Mouse (Mus musculus): Measurements from ENCODE around the gene Stx1a. TPM values are rescaled to one million over a fixed set of nuclear protein-coding genes. Genes with fewer than 3 reads are reported as not detected.
"Not testable (repeated sequence)": the region's sequence is repeated elsewhere in the genome, so short reads cannot be mapped to it uniquely, and the experiment has no call there.

Stx1a gene
- total and polyA plus RNA-seq, 3 experiments: 1.4 to 4.7 (median 1.5) TPM

GRCm38 (mm10) chr5:135053356-135053755, 30.1 kb downstream of the Stx1a start:
- Histone ChIP-seq H3K4me3 (no peak overlapping the region), H3K9ac (ENCODE audit: low read depth, low read length) (no peak overlapping the region), H3K36me3 (ENCODE audit: control insufficient read depth, insufficient read depth, low read length) (no peaks in the 10 kb centered on the region), H3K27me3 (ENCODE audit: control insufficient read depth, insufficient read depth, low read length) (no peaks in the 10 kb centered on the region), H3K4me1 (ENCODE audit: control insufficient read depth, insufficient read depth, low read length) (no peaks in the 10 kb centered on the region), H3K79me2 (replicated peaks; ENCODE audit: control insufficient read depth, insufficient read depth, low read length) (no peaks in the 10 kb centered on the region), H3K27ac (no peak overlapping the region)
- DNase-seq: no peak
- 74% methylated on average over 12 of the region's 12 CpGs for WGBS
- TF ChIP-seq EP300 (IDR thresholded peaks at IDR 0.05; ENCODE audit: insufficient read depth, low read depth, low read length) (no peak), POLR2A (IDR thresholded peaks at IDR 0.05; ENCODE audit: insufficient read depth, low read depth, low read length) (no peak), CTCF (IDR thresholded peaks at IDR 0.05) (no peak)
- intact Hi-C loops (cut with DNase I): no loop called here

GRCm38 (mm10) chr5:135063629-135064381, 40.5 kb downstream of the Stx1a start, which contains the start of gene Dnajc30:
Gene Dnajc30, plus strand, starts transcription at chr5:135064202.
- intact Hi-C loops (cut with DNase I): loop anchor here (5.0 kb wide), 1 partner anchor 42 kb away; the partner anchor contains the start of gene Stx1a

GRCm38 (mm10) chr5:135064382-135064766, 41.1 kb downstream of the Stx1a start:
- Histone ChIP-seq H3K27me3 (ENCODE audit: control insufficient read depth, insufficient read depth, low read length) (no peaks in the 10 kb centered on the region), H3K79me2 (replicated peaks; ENCODE audit: control insufficient read depth, insufficient read depth, low read length) (no peaks in the 10 kb centered on the region), H3K4me3 (peak overlapping the region; percentile 85), H3K9ac (ENCODE audit: low read depth, low read length) (peak overlapping the region; percentile 93), H3K27ac (peak overlapping the region; percentile 83), H3K36me3 (ENCODE audit: control insufficient read depth, insufficient read depth, low read length) (no peaks in the 10 kb centered on the region), H3K4me1 (ENCODE audit: control insufficient read depth, insufficient read depth, low read length) (peaks cover 2% of the 10 kb centered on the region)
- TF ChIP-seq CTCF (IDR thresholded peaks at IDR 0.05) (no peak), POLR2A (IDR thresholded peaks at IDR 0.05; ENCODE audit: insufficient read depth, low read depth, low read length) (no peak), EP300 (IDR thresholded peaks at IDR 0.05; ENCODE audit: insufficient read depth, low read depth, low read length) (no peak)
- intact Hi-C loops (cut with DNase I): loop anchor here (5.0 kb wide), 1 partner anchor 42 kb away; the partner anchor contains the start of gene Stx1a
- no peak for DNase-seq
- under 1% methylated on average over 40 of the region's 40 CpGs for WGBS

More at GRCm38 (mm10) chr5:135063629-135064381, 40.5 kb downstream of the Stx1a start, which contains the start of gene Dnajc30:
- Histone ChIP-seq H3K4me1 (ENCODE audit: control insufficient read depth, insufficient read depth, low read length) (peaks cover 2% of the 10 kb centered on the region), H3K79me2 (replicated peaks; ENCODE audit: control insufficient read depth, insufficient read depth, low read length) (no peaks in the 10 kb centered on the region), H3K36me3 (ENCODE audit: control insufficient read depth, insufficient read depth, low read length) (no peaks in the 10 kb centered on the region), H3K27me3 (ENCODE audit: control insufficient read depth, insufficient read depth, low read length) (no peaks in the 10 kb centered on the region), H3K4me3 (peak within 1 kb of the TSS; percentile 85), H3K9ac (ENCODE audit: low read depth, low read length) (peak within 1 kb of the TSS; percentile 93), H3K27ac (peak within 1 kb of the TSS; percentile 83)
- under 1% methylated on average over 52 of the region's 52 CpGs for WGBS
- TF ChIP-seq EP300 (IDR thresholded peaks at IDR 0.05; ENCODE audit: insufficient read depth, low read depth, low read length) (0 out of 2 replicates have a peak, but pooled peaks have one; percentile 47), POLR2A (IDR thresholded peaks at IDR 0.05; ENCODE audit: insufficient read depth, low read depth, low read length) (peak; percentile 81), CTCF (IDR thresholded peaks at IDR 0.05) (no peak)
- peak; percentile 96 to 97 for DNase-seq

- not testable (repeated sequence) for H3K36me3 ChIP-seq (ENCODE audit: control insufficient read depth, insufficient read depth, low read length); H3K79me2 ChIP-seq (replicated peaks; ENCODE audit: control insufficient read depth, insufficient read depth, low read length); H3K4me1 ChIP-seq (ENCODE audit: control insufficient read depth, insufficient read depth, low read length); DNase-seq; H3K27me3 ChIP-seq (ENCODE audit: control insufficient read depth, insufficient read depth, low read length)
- H3K9ac ChIP-seq (ENCODE audit: low read depth, low read length): peak within 1 kb of the TSS; percentile 93
- 65% methylated on average over 9 of the region's 9 CpGs for WGBS
- H3K4me3 ChIP-seq: peak within 1 kb of the TSS; percentile 85
- intact Hi-C loops (cut with DNase I): loop anchor here (5.0 kb wide), 1 partner anchor 43 kb away; the partner anchor contains the start of gene Stx1a
- peak within 1 kb of the TSS; percentile 83 for H3K27ac ChIP-seq
Observed at GRCm38 (mm10) chr5:135064909-135065446, 41.7 kb downstream of the Stx1a start, which contains the start of gene Bud23. Gene Bud23, minus strand, starts transcription at chr5:135064959.

- Histone ChIP-seq H3K4me1 (ENCODE audit: control insufficient read depth, insufficient read depth, low read length) (peaks cover 2% of the 10 kb centered on the region), H3K4me3 (no peak overlapping the region), H3K27me3 (ENCODE audit: control insufficient read depth, insufficient read depth, low read length) (no peaks in the 10 kb centered on the region), H3K27ac (no peak overlapping the region), H3K9ac (ENCODE audit: low read depth, low read length) (no peak overlapping the region), H3K79me2 (replicated peaks; ENCODE audit: control insufficient read depth, insufficient read depth, low read length) (no peaks in the 10 kb centered on the region), H3K36me3 (ENCODE audit: control insufficient read depth, insufficient read depth, low read length) (no peaks in the 10 kb centered on the region)
- DNase-seq: no peak
- 86% methylated on average over 3 of the region's 3 CpGs for WGBS
- intact Hi-C loops (cut with DNase I): no loop called here
- TF ChIP-seq POLR2A (IDR thresholded peaks at IDR 0.05; ENCODE audit: insufficient read depth, low read depth, low read length): no peak
Observed at GRCm38 (mm10) chr5:135066008-135066407, 42.7 kb downstream of the Stx1a start.

- no peak overlapping the region for H3K9ac ChIP-seq (ENCODE audit: low read depth, low read length)
- H3K4me1 ChIP-seq (ENCODE audit: control insufficient read depth, insufficient read depth, low read length): peaks cover 2% of the 10 kb centered on the region
- no peaks in the 10 kb centered on the region for H3K79me2 ChIP-seq (replicated peaks; ENCODE audit: control insufficient read depth, insufficient read depth, low read length)
- no peak overlapping the region for H3K27ac ChIP-seq
- 77% methylated on average over 3 of the region's 3 CpGs for WGBS
- no peak overlapping the region for H3K4me3 ChIP-seq
- DNase-seq: no peak
- H3K27me3 ChIP-seq (ENCODE audit: control insufficient read depth, insufficient read depth, low read length): no peaks in the 10 kb centered on the region
- TF ChIP-seq POLR2A (IDR thresholded peaks at IDR 0.05; ENCODE audit: insufficient read depth, low read depth, low read length): no peak
- no peak for TF ChIP-seq CTCF (IDR thresholded peaks at IDR 0.05)
- no peaks in the 10 kb centered on the region for H3K36me3 ChIP-seq (ENCODE audit: control insufficient read depth, insufficient read depth, low read length)
- intact Hi-C loops (cut with DNase I): no loop called here
Observed at GRCm38 (mm10) chr5:135070448-135070847, 47.2 kb downstream of the Stx1a start.
